Mouse (Mus musculus) urinary bladder, adult 18-20 months (tissue): Measurements from ENCODE around the gene 1700029H14Rik.

Experiments
- DNase-seq, 2 experiments: peaks; one replicate each; pipeline ENCODE4 v3.0.0; 2022; ENCODE audit warnings: low spot score in 2 of 2, mixed read lengths in 2 of 2

The 1700029H14Rik gene

GRCm38 (mm10) chr8:13504894-13505674 is 57.2 kb downstream of the 1700029H14Rik start:
- DNase-seq, result no peak

GRCm38 (mm10) chr8:13503936-13504606 is 58.2 kb downstream of the 1700029H14Rik start:
- DNase-seq, result no peak

GRCm38 (mm10) chr8:13501221-13501620 is 61.0 kb downstream of the 1700029H14Rik start:
- DNase-seq, result no peak
